Mouse (Mus musculus): ENCODE results near the gene Amz2. TPM values are rescaled to one million over a fixed set of nuclear protein-coding genes. Genes with fewer than 3 reads are reported as not detected.
A peak's percentile ranks its signal among the peaks of the same experiment; 100 is the strongest.

Gene Amz2
- total and polyA plus RNA-seq, 3 experiments, result 50.2 to 57.5 (median 52.4) TPM

DNA sequence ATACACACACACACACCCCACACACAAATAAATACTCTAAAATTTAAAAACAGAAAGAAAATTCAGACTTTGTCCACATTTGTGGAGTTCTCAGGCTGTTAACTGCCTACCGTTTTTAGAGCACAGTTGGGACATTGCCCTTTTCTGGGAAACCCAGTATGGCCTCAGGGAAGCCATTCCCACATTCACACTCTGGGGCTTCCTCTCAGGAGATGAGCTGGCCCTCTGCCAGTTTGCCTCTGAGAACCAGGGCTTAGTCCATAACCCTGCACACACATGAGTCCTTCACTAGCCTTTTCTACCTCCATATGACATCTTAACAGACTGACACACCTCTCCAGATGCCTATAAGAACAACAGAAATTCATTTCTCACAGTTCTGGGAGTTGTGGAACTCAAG is 2.5 kb upstream of the Amz2 start:
- no peak overlapping the region for H3K9ac ChIP-seq (ENCODE audit: low read depth, low read length)
- DNase-seq, result no peak
- 20% methylated on average over 1 of the region's 1 CpGs for WGBS
- no peak overlapping the region for H3K27ac ChIP-seq
- no peaks in the 10 kb centered on the region for H3K79me2 ChIP-seq (replicated peaks; ENCODE audit: control insufficient read depth, insufficient read depth, low read length)
- H3K36me3 ChIP-seq (ENCODE audit: control insufficient read depth, insufficient read depth, low read length), result no peaks in the 10 kb centered on the region
- TF ChIP-seq POLR2A (IDR thresholded peaks at IDR 0.05; ENCODE audit: insufficient read depth, low read depth, low read length), result no peak
- H3K4me3 ChIP-seq, result no peak overlapping the region
- intact Hi-C loops (cut with DNase I), result loop anchor here (5.0 kb wide), 1 partner anchor 41 kb away; no protein-coding TSS in a partner anchor
- no peaks in the 10 kb centered on the region; the same call in none of the 2 replicates for H3K4me1 ChIP-seq (ENCODE audit: control insufficient read depth, insufficient read depth, low read length)
- H3K27me3 ChIP-seq (ENCODE audit: control insufficient read depth, insufficient read depth, low read length), result no peaks in the 10 kb centered on the region

DNA sequence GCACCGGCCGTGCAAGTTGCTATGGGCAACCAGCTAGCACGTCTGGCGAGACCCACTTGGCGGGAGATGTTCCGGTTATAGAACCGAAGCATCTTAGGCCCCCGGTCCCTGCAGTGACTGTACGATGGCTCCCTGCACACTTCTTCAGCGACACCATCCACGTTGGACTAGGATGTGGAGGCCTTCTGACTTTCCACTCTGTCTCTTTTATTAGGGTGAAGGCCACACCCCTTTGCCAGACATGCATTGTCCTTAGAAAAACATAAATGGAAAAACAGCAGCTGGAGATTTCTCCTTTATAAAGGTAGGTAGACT is 483 bp downstream of the Amz2 start:
- DNase-seq, result no peak
- intact Hi-C loops (cut with DNase I), result loop anchor here (5.0 kb wide), 2 partner anchors 79 to 184 kb away; no protein-coding TSS in a partner anchor
- H3K79me2 ChIP-seq (replicated peaks; ENCODE audit: control insufficient read depth, insufficient read depth, low read length), result no peaks in the 10 kb centered on the region
- TF ChIP-seq CTCF (IDR thresholded peaks at IDR 0.05), result no peak
- no peak for TF ChIP-seq EP300 (IDR thresholded peaks at IDR 0.05; ENCODE audit: insufficient read depth, low read depth, low read length)
- no peak for TF ChIP-seq POLR2A (IDR thresholded peaks at IDR 0.05; ENCODE audit: insufficient read depth, low read depth, low read length)
- H3K9ac ChIP-seq (ENCODE audit: low read depth, low read length), result peak overlapping the region; percentile 79
- H3K27me3 ChIP-seq (ENCODE audit: control insufficient read depth, insufficient read depth, low read length), result no peaks in the 10 kb centered on the region
- no peaks in the 10 kb centered on the region; the same call in none of the 2 replicates for H3K4me1 ChIP-seq (ENCODE audit: control insufficient read depth, insufficient read depth, low read length)
- H3K27ac ChIP-seq, result peak overlapping the region; percentile 90
- peak overlapping the region; percentile 71 for H3K4me3 ChIP-seq
- H3K36me3 ChIP-seq (ENCODE audit: control insufficient read depth, insufficient read depth, low read length), result no peaks in the 10 kb centered on the region
- WGBS, result under 1% methylated on average over 11 of the region's 11 CpGs

DNA sequence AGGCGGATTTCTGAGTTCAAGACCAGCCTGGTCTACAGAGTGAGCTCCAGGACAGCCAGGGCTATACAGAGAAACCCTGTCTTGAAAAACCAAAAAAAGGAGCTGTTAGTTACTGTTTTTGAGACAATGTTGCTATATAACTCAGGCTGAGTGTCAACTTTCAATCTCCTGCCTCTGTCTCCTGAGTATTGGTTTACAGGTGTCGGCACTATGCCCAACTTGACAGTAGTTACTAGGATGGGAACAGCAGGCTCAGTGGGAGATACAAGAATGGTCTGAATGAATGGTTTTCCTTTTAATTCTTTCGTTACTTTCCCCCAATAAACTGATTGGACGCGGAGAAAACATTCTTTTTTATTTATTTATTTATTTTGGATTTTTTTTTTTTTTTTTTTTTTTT is 1.6 kb downstream of the Amz2 start:
- intact Hi-C loops (cut with DNase I), result loop anchor here (5.0 kb wide), 2 partner anchors 80 to 185 kb away; no protein-coding TSS in a partner anchor
- 97% methylated on average over 5 of the region's 5 CpGs for WGBS

DNA sequence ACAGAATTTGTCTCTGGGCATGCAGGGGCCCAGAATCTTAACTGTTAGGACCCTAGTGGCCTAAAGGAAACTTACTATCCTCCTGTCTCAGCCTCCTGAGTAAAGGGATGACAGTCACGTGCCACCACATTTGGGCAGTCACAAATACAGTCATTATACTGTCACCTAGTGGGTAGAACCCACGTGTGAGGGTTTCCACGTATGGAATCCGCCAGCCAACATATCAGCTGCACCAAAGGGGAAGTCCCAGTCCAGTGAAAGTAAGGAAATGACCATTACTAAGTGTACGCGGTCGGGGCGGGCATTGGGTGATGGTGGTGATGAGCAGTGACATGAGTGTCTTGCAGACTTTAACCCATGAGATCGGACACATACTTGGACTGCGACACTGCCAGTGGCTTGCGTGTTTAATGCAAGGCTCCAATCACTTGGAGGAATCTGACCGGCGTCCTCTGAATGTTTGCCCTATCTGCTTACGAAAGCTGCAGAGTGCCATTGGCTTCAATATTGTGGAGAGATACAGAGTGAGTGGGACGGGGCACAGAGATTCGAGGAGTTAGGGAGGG is 8.6 kb downstream of the Amz2 start:
- Histone ChIP-seq H3K36me3 (ENCODE audit: control insufficient read depth, insufficient read depth, low read length) (no peaks in the 10 kb centered on the region), H3K4me1 (ENCODE audit: control insufficient read depth, insufficient read depth, low read length) (no peaks in the 10 kb centered on the region; the same call in 1 of the 2 replicates), H3K27ac (no peak overlapping the region), H3K79me2 (replicated peaks; ENCODE audit: control insufficient read depth, insufficient read depth, low read length) (no peaks in the 10 kb centered on the region), H3K4me3 (no peak overlapping the region), H3K9ac (ENCODE audit: low read depth, low read length) (no peak overlapping the region), H3K27me3 (ENCODE audit: control insufficient read depth, insufficient read depth, low read length) (no peaks in the 10 kb centered on the region)
- WGBS, result 84% methylated on average over 16 of the region's 16 CpGs
- TF ChIP-seq EP300 (IDR thresholded peaks at IDR 0.05; ENCODE audit: insufficient read depth, low read depth, low read length) (no peak), POLR2A (IDR thresholded peaks at IDR 0.05; ENCODE audit: insufficient read depth, low read depth, low read length) (no peak), CTCF (IDR thresholded peaks at IDR 0.05) (no peak)
- intact Hi-C loops (cut with DNase I), result no loop called here
- no peak for DNase-seq

More for the DNA sequence above, 1.6 kb downstream of the Amz2 start:
- no peak for DNase-seq
- no peaks in the 10 kb centered on the region for H3K27me3 ChIP-seq (ENCODE audit: control insufficient read depth, insufficient read depth, low read length)
- no peaks in the 10 kb centered on the region for H3K79me2 ChIP-seq (replicated peaks; ENCODE audit: control insufficient read depth, insufficient read depth, low read length)
- TF ChIP-seq POLR2A (IDR thresholded peaks at IDR 0.05; ENCODE audit: insufficient read depth, low read depth, low read length), result no peak
- TF ChIP-seq EP300 (IDR thresholded peaks at IDR 0.05; ENCODE audit: insufficient read depth, low read depth, low read length), result no peak
- no peak for TF ChIP-seq CTCF (IDR thresholded peaks at IDR 0.05)
- H3K4me3 ChIP-seq, result no peak overlapping the region
- no peaks in the 10 kb centered on the region; the same call in none of the 2 replicates for H3K4me1 ChIP-seq (ENCODE audit: control insufficient read depth, insufficient read depth, low read length)
- H3K27ac ChIP-seq, result no peak overlapping the region
- H3K36me3 ChIP-seq (ENCODE audit: control insufficient read depth, insufficient read depth, low read length), result no peaks in the 10 kb centered on the region
- H3K9ac ChIP-seq (ENCODE audit: low read depth, low read length), result no peak overlapping the region

DNA sequence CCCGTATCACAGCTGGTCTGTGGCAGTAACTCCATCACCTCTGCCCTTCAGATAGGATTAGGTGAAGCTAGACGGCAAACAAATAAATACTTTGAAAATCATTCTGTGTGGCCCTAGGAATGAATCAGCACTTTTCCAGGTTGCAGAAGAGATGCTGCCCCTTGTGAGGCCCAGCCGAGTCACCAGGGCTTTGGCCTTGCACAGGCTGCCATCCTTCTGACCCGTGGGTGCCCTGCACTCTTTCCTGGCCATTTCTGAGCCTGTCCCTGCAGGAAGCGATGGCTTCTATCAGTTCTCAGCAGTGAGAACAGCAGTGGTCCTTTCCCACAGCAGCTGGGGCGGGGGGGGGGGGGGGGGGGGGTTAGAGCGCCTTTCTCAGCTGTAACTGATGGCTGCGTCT is 11.1 kb downstream of the Amz2 start:
- Histone ChIP-seq H3K79me2 (replicated peaks; ENCODE audit: control insufficient read depth, insufficient read depth, low read length) (no peaks in the 10 kb centered on the region), H3K4me3 (no peak overlapping the region), H3K27me3 (ENCODE audit: control insufficient read depth, insufficient read depth, low read length) (no peaks in the 10 kb centered on the region), H3K36me3 (ENCODE audit: control insufficient read depth, insufficient read depth, low read length) (no peaks in the 10 kb centered on the region), H3K9ac (ENCODE audit: low read depth, low read length) (no peak overlapping the region), H3K27ac (no peak overlapping the region), H3K4me1 (ENCODE audit: control insufficient read depth, insufficient read depth, low read length) (peaks cover 1% of the 10 kb centered on the region)
- DNase-seq, result no peak
- 71% methylated on average over 8 of the region's 8 CpGs for WGBS
- intact Hi-C loops (cut with DNase I), result no loop called here
- TF ChIP-seq POLR2A (IDR thresholded peaks at IDR 0.05; ENCODE audit: insufficient read depth, low read depth, low read length) (no peak), CTCF (IDR thresholded peaks at IDR 0.05) (no peak), EP300 (IDR thresholded peaks at IDR 0.05; ENCODE audit: insufficient read depth, low read depth, low read length) (no peak)

DNA sequence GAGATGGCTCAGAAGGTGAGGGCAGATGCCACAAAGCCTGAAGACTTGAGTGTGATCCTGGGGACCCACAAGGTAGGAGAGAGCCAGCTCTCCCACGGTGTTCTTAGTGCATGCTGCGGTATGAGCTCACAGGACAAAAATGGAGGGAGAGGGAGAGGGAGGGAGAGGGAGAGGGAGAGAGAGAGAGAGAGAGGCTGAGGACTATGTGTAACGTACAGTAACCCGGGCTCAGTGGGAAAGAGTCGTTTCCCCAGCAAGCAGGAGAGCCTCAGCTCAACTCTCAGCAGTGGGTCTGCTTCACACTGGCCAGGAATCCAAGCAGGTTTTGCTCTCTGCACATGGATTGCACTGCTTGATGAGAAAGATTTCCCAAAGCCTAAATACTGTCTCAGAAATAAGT is 13.5 kb downstream of the Amz2 start:
- no peak for DNase-seq
- no peak overlapping the region for H3K4me3 ChIP-seq

More for the DNA sequence above, 13.5 kb downstream of the Amz2 start:
- Histone ChIP-seq H3K27me3 (ENCODE audit: control insufficient read depth, insufficient read depth, low read length) (no peaks in the 10 kb centered on the region), H3K36me3 (ENCODE audit: control insufficient read depth, insufficient read depth, low read length) (no peaks in the 10 kb centered on the region), H3K4me1 (ENCODE audit: control insufficient read depth, insufficient read depth, low read length) (peaks cover 1% of the 10 kb centered on the region), H3K79me2 (replicated peaks; ENCODE audit: control insufficient read depth, insufficient read depth, low read length) (no peaks in the 10 kb centered on the region), H3K9ac (ENCODE audit: low read depth, low read length) (no peak overlapping the region), H3K27ac (peak overlapping the region; percentile 68)
- no peak for TF ChIP-seq CTCF (IDR thresholded peaks at IDR 0.05)
- TF ChIP-seq POLR2A (IDR thresholded peaks at IDR 0.05; ENCODE audit: insufficient read depth, low read depth, low read length), result no peak
- TF ChIP-seq EP300 (IDR thresholded peaks at IDR 0.05; ENCODE audit: insufficient read depth, low read depth, low read length), result no peak
- WGBS, result 19% methylated on average over 5 of the region's 5 CpGs
- intact Hi-C loops (cut with DNase I), result no loop called here

Measured in heart, adult 2 months (tissue).